Mouse (Mus musculus) embryonic fibroblast, embryonic 13.5 days (primary cell): ENCODE data around the gene Abcb11. TPM values are rescaled to one million over a fixed set of nuclear protein-coding genes. Genes with fewer than 3 reads are reported as not detected.

ENCODE experiments used
- H3K27ac ChIP-seq: 2 replicates; pipeline ENCODE4 v1.5.1; 2012; ENCODE audit warnings: low read length, control low read depth, inconsistent platforms; ENCODE audit not compliant: insufficient read depth
- H3K4me1 ChIP-seq: 2 replicates; pipeline ENCODE4 v1.6.1; 2011; ENCODE audit warnings: low read length; ENCODE audit not compliant: control insufficient read depth, insufficient read depth
- H3K4me3 ChIP-seq: 2 replicates; pipeline ENCODE4 v1.5.1; 2011; ENCODE audit warnings: mild to moderate bottlenecking, control low read depth, low read length; ENCODE audit not compliant: insufficient read depth
- CTCF ChIP-seq: IDR thresholded peaks from 2 replicates; pipeline ENCODE4 v1.5.1; 2011; ENCODE audit warnings: mild to moderate bottlenecking, control low read depth, low read length, moderate library complexity, borderline replicate concordance; ENCODE audit not compliant: insufficient read depth
- POLR2A ChIP-seq: IDR thresholded peaks from 2 replicates; pipeline ENCODE4 v1.6.1; 2011; ENCODE audit warnings: low read depth, mild to moderate bottlenecking, control low read depth, low read length, moderate library complexity
- polyA plus RNA-seq: library from polyadenylated mRNA; stranded (reverse); fragments of >200 nt; gene quantifications from 2 replicates; pipeline ENCODE4 v1.2.4, GENCODE M21; 2011; ENCODE audit warnings: low read depth; ENCODE audit not compliant: missing spikeins, insufficient read length

Abcb11 gene
- polyA plus RNA-seq, 1 experiment: not detected

DNA sequence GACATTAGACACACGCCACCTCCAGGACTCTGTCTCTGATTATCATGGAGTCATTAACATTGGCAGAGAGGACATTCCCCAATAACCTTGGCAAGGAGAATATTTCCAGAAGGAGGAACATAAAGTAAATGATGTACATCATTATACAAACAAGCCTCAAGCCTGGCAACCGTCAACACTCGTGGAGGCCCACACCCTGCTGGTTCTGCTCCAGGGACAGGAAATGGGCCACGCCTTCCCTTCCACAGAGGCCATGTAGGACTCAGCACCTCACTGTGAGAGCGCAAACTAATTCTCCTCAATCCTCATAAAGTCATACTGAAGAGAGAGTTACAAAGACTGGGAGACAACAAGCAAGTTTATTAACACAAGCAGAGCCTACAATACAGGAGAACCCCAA lies 148.9 kb downstream of the Abcb11 start:
- Histone ChIP-seq H3K4me1 (no peaks in the 10 kb centered on the region; the same call in 1 of the 2 replicates), H3K27ac (no peak overlapping the region), H3K4me3 (no peak overlapping the region)
- TF ChIP-seq POLR2A (no peak), CTCF (no peak)

DNA sequence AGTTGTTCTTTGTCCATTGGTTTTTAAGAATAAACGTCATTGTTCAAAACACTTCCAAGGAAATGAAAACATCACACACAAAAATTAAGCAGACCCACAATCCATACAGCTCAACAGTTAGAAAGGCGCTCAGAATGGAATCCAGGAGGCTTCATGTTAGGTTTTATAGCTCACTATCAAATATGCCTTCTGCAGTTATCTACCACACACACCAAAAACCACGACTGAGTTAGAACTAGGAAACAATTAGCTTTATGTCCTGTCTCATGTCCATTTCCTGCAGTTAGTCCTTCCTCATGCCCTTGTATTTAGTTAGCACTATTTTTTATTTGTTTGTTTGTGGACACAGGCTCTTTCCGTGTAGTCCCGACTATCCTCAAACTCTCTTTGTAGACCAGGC lies 151.4 kb downstream of the Abcb11 start:
- Histone ChIP-seq H3K27ac (no peak overlapping the region), H3K4me1 (no peaks in the 10 kb centered on the region; the same call in 1 of the 2 replicates), H3K4me3 (no peak overlapping the region)
- no peak for TF ChIP-seq CTCF

- Histone ChIP-seq H3K27ac (no peak overlapping the region), H3K4me3 (no peak overlapping the region), H3K4me1 (no peaks in the 10 kb centered on the region)
- no peak for TF ChIP-seq POLR2A
- TF ChIP-seq CTCF: no peak
Observed at GRCm38 (mm10) chr2:69189222-69189621, 153.2 kb downstream of the Abcb11 start.

GRCm38 (mm10) chr2:69188732-69189131 lies 153.7 kb downstream of the Abcb11 start:
- Histone ChIP-seq H3K27ac (no peak overlapping the region), H3K4me3 (no peak overlapping the region), H3K4me1 (no peaks in the 10 kb centered on the region)
- TF ChIP-seq CTCF: no peak
- no peak for TF ChIP-seq POLR2A

Other genes starting within 250 kb of the Abcb11 start
- gene Nostrin, start 206.8 kb downstream of the Abcb11 start, polyA plus RNA-seq: 0.60 TPM in 1 of 2 replicates, not detected in the other
- gene Spc25, start 136.4 kb downstream of the Abcb11 start, polyA plus RNA-seq: 36.9 and 56.2 TPM in 2 replicates
- not detected in 2 replicates for gene G6pc2, start 131.5 kb downstream of the Abcb11 start, polyA plus RNA-seq
- gene Dhrs9, start 37.8 kb upstream of the Abcb11 start, polyA plus RNA-seq: 5.9 and 6.3 TPM in 2 replicates
- 1.3 and 1.5 TPM in 2 replicates for gene Lrp2, start 243.4 kb upstream of the Abcb11 start, polyA plus RNA-seq